Mouse (Mus musculus) megakaryocyte progenitor cell, adult 5-6 weeks (primary cell): Measurements from ENCODE around the gene Ugt2a1. TPM values are rescaled to one million over a fixed set of nuclear protein-coding genes. Genes with fewer than 3 reads are reported as not detected.
"Not testable (repeated sequence)": the region's sequence is repeated elsewhere in the genome, so short reads cannot be mapped to it uniquely, and the experiment has no call there.

Source experiments
- ATAC-seq: replicated peaks from 2 replicates; pipeline ENCODE4 v1.8.0; 2016; ENCODE audit warnings: mild to moderate bottlenecking, moderate TSS enrichment, inconsistent platforms; ENCODE audit not compliant: poor library complexity
- total RNA-seq, 2 experiments: library from RNA; stranded (forward) in 1 of 2; stranded (reverse) in 1 of 2; fragments of 157-497, 149-512 nt in 1 of 2; fragments of 200-1000 nt in 1 of 2; gene quantifications; 2 replicates each; pipeline versions ENCODE4 v1.2.3 to v1.2.4; 2015 to 2017

Gene Ugt2a1
- total RNA-seq (2015) (not detected in 2 replicates), total RNA-seq (2017) (not detected in 2 replicates)

- ATAC-seq = no peak
These were observed at the start of gene Ugt2a1 for GRCm38 (mm10) chr5:87490771-87491170. Ugt2a1 (minus strand) TSS chr5:87490871.

GRCm38 (mm10) chr5:87538111-87538510 lies 47.4 kb upstream of the Ugt2a1 start, which contains the start of gene Sult1b1:
Sult1b1 (minus strand) TSS chr5:87538195.
- ATAC-seq = no peak

GRCm38 (mm10) chr5:87535994-87536644 lies 45.4 kb upstream of the Ugt2a1 start:
- ATAC-seq = no peak

DNA sequence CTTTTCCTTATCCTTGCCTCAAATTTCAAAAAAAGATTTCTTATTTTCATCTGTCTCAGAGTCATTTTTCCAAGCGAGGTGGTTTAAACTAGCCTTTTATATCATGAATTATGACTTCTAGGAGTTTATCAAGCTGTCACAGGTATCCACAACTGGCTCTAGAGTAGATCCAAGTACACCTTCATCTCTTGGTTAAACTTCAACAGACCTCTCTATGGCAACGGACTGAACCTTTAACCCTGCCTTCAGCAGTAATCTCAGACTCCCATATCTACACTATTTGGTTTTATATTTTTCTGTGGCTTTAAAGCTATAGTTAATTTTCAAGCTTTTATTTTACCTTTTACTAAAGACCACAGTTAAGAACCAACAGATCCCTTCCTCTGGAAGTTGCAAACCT lies 41.6 kb upstream of the Ugt2a1 start:
- no peak for ATAC-seq

GRCm38 (mm10) chr5:87523561-87523960 lies 32.9 kb upstream of the Ugt2a1 start:
- ATAC-seq = not testable (repeated sequence)

DNA sequence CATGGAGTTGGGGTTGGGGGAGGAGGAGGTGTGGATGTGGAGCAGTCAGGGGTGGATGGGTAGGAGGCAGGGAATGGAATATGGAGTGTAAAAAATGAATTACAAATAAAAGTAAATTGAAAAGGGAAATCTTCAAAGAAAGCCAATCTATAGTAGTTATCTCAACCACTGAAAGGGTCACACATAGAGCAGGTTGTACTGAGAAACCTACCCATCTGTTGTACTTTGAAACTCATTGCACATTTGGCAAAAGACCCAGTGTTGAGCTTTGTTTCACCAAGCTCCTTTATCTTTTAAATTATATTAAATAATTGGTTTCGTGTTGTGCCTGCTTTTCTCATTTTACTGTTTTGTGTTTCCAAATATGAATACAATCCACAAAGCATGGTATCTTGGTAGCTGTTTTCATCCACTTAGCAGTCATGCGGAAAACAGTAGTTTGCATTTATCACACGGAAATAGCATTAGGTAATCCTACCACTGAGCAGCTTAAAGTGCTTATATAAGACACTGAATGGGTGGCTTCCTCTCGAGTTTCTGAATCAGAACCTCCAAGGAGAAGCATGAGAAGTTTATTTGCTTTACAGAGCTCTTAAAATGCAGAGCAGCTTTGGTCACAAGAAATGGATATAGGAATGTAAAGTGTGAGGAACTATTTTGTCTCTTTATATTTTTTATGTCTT lies 15.2 kb upstream of the Ugt2a1 start:
- no peak for ATAC-seq

- no peak for ATAC-seq
These were observed 12.0 kb upstream of the Ugt2a1 start for GRCm38 (mm10) chr5:87502687-87503086.

DNA sequence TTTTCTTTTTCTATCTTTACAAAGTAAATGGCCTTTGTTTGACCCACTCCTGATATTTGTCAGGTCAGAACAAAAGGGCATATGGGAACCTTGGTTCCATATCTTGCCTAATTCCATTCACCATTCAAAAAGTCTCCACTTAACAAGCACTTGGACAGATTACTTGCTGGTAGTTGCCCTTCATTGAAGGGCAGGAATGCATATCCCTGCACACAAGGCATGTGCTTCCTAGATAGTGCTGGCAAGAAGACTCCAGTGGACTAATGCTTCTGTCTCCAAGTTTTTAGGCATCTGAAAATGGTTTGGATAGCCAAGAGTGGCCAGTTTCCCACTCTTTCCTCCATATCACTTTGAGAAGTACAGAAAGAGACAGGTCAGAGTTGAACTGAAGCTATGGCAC lies 8.7 kb upstream of the Ugt2a1 start:
- ATAC-seq = no peak

GRCm38 (mm10) chr5:87498936-87499335 lies 8.3 kb upstream of the Ugt2a1 start:
- no peak for ATAC-seq

DNA sequence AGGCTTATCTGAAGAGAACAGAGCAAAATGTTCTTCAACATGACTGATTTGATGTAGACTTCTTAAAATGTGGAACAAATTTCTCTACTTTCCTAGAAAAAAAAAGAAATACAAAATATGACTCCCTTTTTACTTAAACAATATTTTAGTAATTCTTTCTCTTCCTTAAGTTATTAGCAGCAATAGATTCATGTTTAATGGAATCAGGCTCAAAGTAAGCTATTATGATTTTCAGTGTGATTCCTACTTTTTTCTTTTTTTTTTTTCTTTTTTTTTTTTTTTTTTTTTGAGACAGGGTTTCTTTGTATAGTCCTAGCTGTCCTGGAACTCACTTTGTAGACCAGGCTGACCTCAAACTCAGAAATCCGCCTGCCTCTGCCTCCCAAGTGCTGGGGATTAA lies 4.0 kb downstream of the Ugt2a1 start, which contains the start of gene Gm43638:
Gene Gm43638 (minus strand): TSS at position 101 of the 400 bp plus-strand sequence.
- not testable (repeated sequence) for ATAC-seq

GRCm38 (mm10) chr5:87482160-87482559 lies 8.5 kb downstream of the Ugt2a1 start, which contains the start of gene Ugt2a2:
Ugt2a2 (minus strand) TSS chr5:87482260.
- ATAC-seq = no peak

- ATAC-seq = no peak
These were observed 31.9 kb downstream of the Ugt2a1 start for GRCm38 (mm10) chr5:87458810-87459209.

- ATAC-seq = no peak
These were observed 33.0 kb downstream of the Ugt2a1 start for GRCm38 (mm10) chr5:87457701-87458100.

GRCm38 (mm10) chr5:87456216-87456850 lies 34.3 kb downstream of the Ugt2a1 start:
- ATAC-seq = no peak

- ATAC-seq = no peak
These were observed 35.2 kb downstream of the Ugt2a1 start for GRCm38 (mm10) chr5:87455519-87455918.

DNA sequence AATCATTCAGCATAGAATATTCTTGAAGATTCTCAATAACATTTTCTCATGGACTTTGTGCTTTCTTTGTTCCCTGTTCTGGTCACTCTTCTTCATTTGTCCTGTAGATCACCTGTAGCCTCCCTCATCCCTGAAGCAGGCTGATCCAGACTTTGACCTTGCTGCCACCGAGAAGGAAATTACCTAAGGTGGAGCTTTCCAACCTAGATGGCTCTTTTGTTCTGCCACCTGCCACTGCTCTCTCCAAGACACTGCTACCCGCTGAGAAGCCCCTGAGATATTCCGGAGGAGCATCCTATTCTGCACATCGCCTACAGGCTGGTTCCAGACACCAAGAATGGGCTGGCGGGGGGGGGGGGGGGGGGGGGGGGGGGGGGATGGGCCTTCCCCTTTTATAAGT lies 38.2 kb downstream of the Ugt2a1 start:
- ATAC-seq = not testable (repeated sequence)

- no peak for ATAC-seq
These were observed 54.4 kb downstream of the Ugt2a1 start for GRCm38 (mm10) chr5:87436264-87436663.

GRCm38 (mm10) chr5:87425676-87426075 lies 65.0 kb downstream of the Ugt2a1 start:
- no peak for ATAC-seq

DNA sequence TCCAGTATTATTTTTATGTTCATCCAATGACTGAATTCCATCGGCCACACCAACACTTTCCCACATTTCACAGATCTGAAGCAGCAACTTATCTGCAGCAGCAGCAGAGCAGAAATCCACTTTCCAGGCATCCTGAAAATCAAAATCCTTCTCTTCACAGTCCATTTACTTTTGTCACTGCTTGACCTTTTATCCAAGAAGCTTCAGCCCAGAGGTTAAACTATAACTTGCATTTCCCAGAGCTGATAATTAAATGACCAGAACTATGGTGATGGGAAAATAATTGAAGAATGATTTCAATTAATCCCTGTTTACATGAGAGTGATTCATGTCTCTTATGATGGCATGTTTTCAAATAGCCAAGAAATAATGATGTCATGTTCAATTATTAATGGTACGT lies 66.6 kb downstream of the Ugt2a1 start, which contains the start of gene Ugt2b38:
Gene Ugt2b38 (minus strand): TSS at position 163 of the 400 bp plus-strand sequence.
- not testable (repeated sequence) for ATAC-seq
